Mouse (Mus musculus): ENCODE measurements around the gene Supt3. TPM values are rescaled to one million over a fixed set of nuclear protein-coding genes. Genes with fewer than 3 reads are reported as not detected.

Supt3 gene
- total and polyA plus RNA-seq, 3 experiments: 4.7 to 16.0 (median 13.2) TPM

- Histone ChIP-seq H3K4me3 (no peak overlapping the region), H3K4me1 (ENCODE audit: control insufficient read depth, insufficient read depth, low read length) (no peaks in the 10 kb centered on the region), H3K79me2 (replicated peaks; ENCODE audit: control insufficient read depth, insufficient read depth, low read length) (no peaks in the 10 kb centered on the region), H3K27ac (no peak overlapping the region), H3K27me3 (ENCODE audit: control insufficient read depth, insufficient read depth, low read length) (no peaks in the 10 kb centered on the region), H3K9ac (ENCODE audit: low read depth, low read length) (no peak overlapping the region), H3K36me3 (ENCODE audit: control insufficient read depth, insufficient read depth, low read length) (no peaks in the 10 kb centered on the region)
- TF ChIP-seq CTCF (IDR thresholded peaks at IDR 0.05): no peak
- no peak for TF ChIP-seq POLR2A (IDR thresholded peaks at IDR 0.05; ENCODE audit: insufficient read depth, low read depth, low read length)
- no peak for TF ChIP-seq EP300 (IDR thresholded peaks at IDR 0.05; ENCODE audit: insufficient read depth, low read depth, low read length)
- intact Hi-C loops (cut with DNase I): no loop called here
- WGBS: 71% methylated on average over 4 of the region's 4 CpGs
- no peak for DNase-seq
Observed at GRCm38 (mm10) chr17:45008663-45009062, 231.7 kb downstream of the Supt3 start.

DNA sequence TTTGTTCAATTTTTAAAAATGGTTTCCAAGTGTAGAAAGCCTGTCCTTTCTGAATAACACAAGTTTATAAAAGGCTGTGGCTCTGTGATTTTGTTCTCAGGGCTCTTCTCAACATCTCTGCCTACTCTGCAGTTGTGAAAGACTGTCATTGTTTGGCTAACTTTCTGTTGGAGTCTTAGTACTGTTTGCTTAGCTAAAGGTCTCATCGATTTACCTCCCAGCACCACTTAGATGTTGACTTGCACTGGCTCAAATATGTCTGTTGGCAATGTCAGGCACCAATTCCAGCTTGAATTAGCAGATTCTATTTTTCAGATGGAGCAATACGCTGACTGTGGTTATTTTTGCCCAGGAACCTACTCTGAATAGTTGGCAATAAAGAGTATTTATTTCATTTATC, 233.5 kb downstream of the Supt3 start:
- intact Hi-C loops (cut with DNase I): no loop called here
- Histone ChIP-seq H3K4me3 (no peak overlapping the region), H3K9ac (ENCODE audit: low read depth, low read length) (no peak overlapping the region)

GRCm38 (mm10) chr17:45016746-45017145, 239.8 kb downstream of the Supt3 start:
- no peak for DNase-seq
- Histone ChIP-seq H3K27ac (no peak overlapping the region), H3K4me1 (ENCODE audit: control insufficient read depth, insufficient read depth, low read length) (no peaks in the 10 kb centered on the region; the same call in 1 of the 2 replicates), H3K9ac (ENCODE audit: low read depth, low read length) (no peak overlapping the region), H3K4me3 (no peak overlapping the region), H3K36me3 (ENCODE audit: control insufficient read depth, insufficient read depth, low read length) (no peaks in the 10 kb centered on the region), H3K27me3 (ENCODE audit: control insufficient read depth, insufficient read depth, low read length) (no peaks in the 10 kb centered on the region), H3K79me2 (replicated peaks; ENCODE audit: control insufficient read depth, insufficient read depth, low read length) (no peaks in the 10 kb centered on the region)
- intact Hi-C loops (cut with DNase I): no loop called here
- WGBS: 80% methylated on average over 4 of the region's 4 CpGs
- no peak for TF ChIP-seq POLR2A (IDR thresholded peaks at IDR 0.05; ENCODE audit: insufficient read depth, low read depth, low read length)
- no peak for TF ChIP-seq CTCF (IDR thresholded peaks at IDR 0.05)
- no peak for TF ChIP-seq EP300 (IDR thresholded peaks at IDR 0.05; ENCODE audit: insufficient read depth, low read depth, low read length)

More for the DNA sequence above, 233.5 kb downstream of the Supt3 start:
- H3K4me1 ChIP-seq (ENCODE audit: control insufficient read depth, insufficient read depth, low read length): no peaks in the 10 kb centered on the region
- H3K27me3 ChIP-seq (ENCODE audit: control insufficient read depth, insufficient read depth, low read length): no peaks in the 10 kb centered on the region
- no peaks in the 10 kb centered on the region for H3K79me2 ChIP-seq (replicated peaks; ENCODE audit: control insufficient read depth, insufficient read depth, low read length)
- DNase-seq: no peak
- no peak for TF ChIP-seq CTCF (IDR thresholded peaks at IDR 0.05)
- no peak for TF ChIP-seq POLR2A (IDR thresholded peaks at IDR 0.05; ENCODE audit: insufficient read depth, low read depth, low read length)
- TF ChIP-seq EP300 (IDR thresholded peaks at IDR 0.05; ENCODE audit: insufficient read depth, low read depth, low read length): no peak
- no peaks in the 10 kb centered on the region for H3K36me3 ChIP-seq (ENCODE audit: control insufficient read depth, insufficient read depth, low read length)
- WGBS: 84% methylated on average over 2 of the region's 2 CpGs
- H3K27ac ChIP-seq: no peak overlapping the region

DNA sequence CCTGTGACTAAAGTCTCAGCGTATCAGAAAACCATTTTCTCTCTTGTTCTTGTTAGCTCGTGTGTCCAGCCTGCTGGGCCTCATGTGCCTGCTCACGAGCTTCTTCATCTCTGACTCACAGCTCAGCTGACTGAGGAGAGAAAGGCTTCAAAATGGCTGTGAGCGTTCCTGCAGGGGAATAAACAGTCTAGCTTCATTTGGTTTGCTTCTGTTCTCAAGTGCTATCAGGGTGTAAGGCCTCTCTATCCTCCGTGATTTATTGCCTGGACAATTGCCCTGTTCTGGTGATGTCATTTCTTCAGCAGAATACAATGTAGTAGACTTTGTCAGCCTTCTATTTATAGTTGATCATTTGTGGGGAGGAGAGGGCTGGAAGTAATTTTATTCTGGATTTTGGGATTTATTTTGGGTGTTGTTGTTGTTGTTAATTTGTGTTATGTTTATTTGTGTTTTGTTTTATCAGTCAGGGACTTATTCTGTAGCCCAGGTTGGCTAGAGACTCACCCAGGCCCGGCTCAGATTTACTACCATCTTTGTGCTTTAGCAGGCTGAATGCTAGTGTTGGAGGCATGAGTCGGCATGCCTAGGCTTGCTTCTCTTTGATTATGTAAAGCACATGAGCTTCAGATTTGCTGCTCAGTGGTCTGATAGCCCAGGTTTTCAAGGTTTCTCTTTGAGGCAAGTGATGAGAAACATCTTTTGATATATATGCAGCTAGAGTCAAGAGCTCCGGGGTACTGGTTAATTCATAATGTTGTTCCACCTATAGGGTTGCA, 243.4 kb downstream of the Supt3 start:
- H3K9ac ChIP-seq (ENCODE audit: low read depth, low read length): no peak overlapping the region
- H3K4me3 ChIP-seq: no peak overlapping the region
- no peak overlapping the region for H3K27ac ChIP-seq

DNA sequence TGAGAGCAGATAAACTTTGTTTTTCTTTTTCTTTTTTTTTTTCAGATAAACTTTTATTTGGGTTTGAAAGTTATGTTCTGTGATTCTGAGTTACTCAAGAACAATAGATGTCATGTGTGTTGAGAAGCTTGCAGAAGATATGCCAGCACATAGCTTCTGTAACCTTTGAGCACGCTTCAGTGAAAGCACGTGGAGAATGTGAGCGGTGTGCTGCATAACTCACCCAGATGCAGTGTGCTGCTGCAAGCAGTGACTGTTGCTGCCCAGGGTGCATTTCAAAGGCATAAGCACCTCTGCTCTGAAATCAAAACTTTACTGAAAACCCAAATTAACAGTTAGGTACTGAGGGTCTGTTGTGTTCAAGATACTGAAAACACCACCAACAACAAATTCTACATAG, 251.5 kb downstream of the Supt3 start:
- no peak for TF ChIP-seq CTCF (IDR thresholded peaks at IDR 0.05)
- TF ChIP-seq POLR2A (IDR thresholded peaks at IDR 0.05; ENCODE audit: insufficient read depth, low read depth, low read length): no peak
- no peak for TF ChIP-seq EP300 (IDR thresholded peaks at IDR 0.05; ENCODE audit: insufficient read depth, low read depth, low read length)
- Histone ChIP-seq H3K27me3 (ENCODE audit: control insufficient read depth, insufficient read depth, low read length) (no peaks in the 10 kb centered on the region), H3K79me2 (replicated peaks; ENCODE audit: control insufficient read depth, insufficient read depth, low read length) (no peaks in the 10 kb centered on the region), H3K27ac (no peak overlapping the region), H3K4me1 (ENCODE audit: control insufficient read depth, insufficient read depth, low read length) (no peaks in the 10 kb centered on the region), H3K36me3 (ENCODE audit: control insufficient read depth, insufficient read depth, low read length) (no peaks in the 10 kb centered on the region), H3K4me3 (no peak overlapping the region), H3K9ac (ENCODE audit: low read depth, low read length) (no peak overlapping the region)
- WGBS: 46% methylated on average over 3 of the region's 3 CpGs
- DNase-seq: no peak
- intact Hi-C loops (cut with DNase I): no loop called here

More for the DNA sequence above, 243.4 kb downstream of the Supt3 start:
- WGBS: 44% methylated on average over 8 of the region's 8 CpGs
- Histone ChIP-seq H3K27me3 (ENCODE audit: control insufficient read depth, insufficient read depth, low read length) (no peaks in the 10 kb centered on the region), H3K4me1 (ENCODE audit: control insufficient read depth, insufficient read depth, low read length) (no peaks in the 10 kb centered on the region; the same call in 1 of the 2 replicates), H3K79me2 (replicated peaks; ENCODE audit: control insufficient read depth, insufficient read depth, low read length) (no peaks in the 10 kb centered on the region), H3K36me3 (ENCODE audit: control insufficient read depth, insufficient read depth, low read length) (no peaks in the 10 kb centered on the region)
- DNase-seq: no peak
- intact Hi-C loops (cut with DNase I): no loop called here
- no peak for TF ChIP-seq EP300 (IDR thresholded peaks at IDR 0.05; ENCODE audit: insufficient read depth, low read depth, low read length)
- TF ChIP-seq POLR2A (IDR thresholded peaks at IDR 0.05; ENCODE audit: insufficient read depth, low read depth, low read length): no peak
- no peak for TF ChIP-seq CTCF (IDR thresholded peaks at IDR 0.05)

GRCm38 (mm10) chr17:45029106-45029505, 252.2 kb downstream of the Supt3 start:
- 97% methylated on average over 1 of the region's 1 CpGs for WGBS
- no peak for TF ChIP-seq POLR2A (IDR thresholded peaks at IDR 0.05; ENCODE audit: insufficient read depth, low read depth, low read length)
- TF ChIP-seq CTCF (IDR thresholded peaks at IDR 0.05): no peak
- no peak for TF ChIP-seq EP300 (IDR thresholded peaks at IDR 0.05; ENCODE audit: insufficient read depth, low read depth, low read length)
- intact Hi-C loops (cut with DNase I): no loop called here

More at GRCm38 (mm10) chr17:45029106-45029505, 252.2 kb downstream of the Supt3 start:
- no peaks in the 10 kb centered on the region for H3K27me3 ChIP-seq (ENCODE audit: control insufficient read depth, insufficient read depth, low read length)
- DNase-seq: no peak
- H3K9ac ChIP-seq (ENCODE audit: low read depth, low read length): no peak overlapping the region
- no peak overlapping the region for H3K27ac ChIP-seq
- H3K4me1 ChIP-seq (ENCODE audit: control insufficient read depth, insufficient read depth, low read length): no peaks in the 10 kb centered on the region
- H3K4me3 ChIP-seq: no peak overlapping the region
- H3K79me2 ChIP-seq (replicated peaks; ENCODE audit: control insufficient read depth, insufficient read depth, low read length): no peaks in the 10 kb centered on the region
- no peaks in the 10 kb centered on the region for H3K36me3 ChIP-seq (ENCODE audit: control insufficient read depth, insufficient read depth, low read length)
